Mouse (Mus musculus): ENCODE data around the gene Dnmbp.

DNA sequence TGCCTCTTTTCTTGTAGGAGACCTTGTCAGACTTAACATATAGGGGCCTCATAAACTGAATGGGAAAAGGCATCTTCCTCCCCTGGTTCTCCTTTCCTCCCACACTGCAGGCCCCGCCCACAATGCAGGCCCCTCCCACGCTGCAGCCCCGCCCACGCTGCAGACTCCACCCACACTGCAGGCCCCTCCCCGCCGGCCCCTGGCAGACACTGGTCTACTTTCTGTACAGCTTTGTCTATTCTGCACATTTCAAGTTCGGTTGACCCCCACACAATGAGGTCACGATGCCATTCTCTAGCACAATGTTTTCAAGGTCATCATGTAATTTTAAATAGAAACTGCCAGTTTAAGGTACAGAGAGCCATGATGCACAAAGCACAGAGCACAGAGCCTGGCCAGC is 15.6 kb downstream of the Dnmbp start:
- no peak for TF ChIP-seq CTCF (IDR thresholded peaks at IDR 0.05; ENCODE audit: low read depth)
- no peak for TF ChIP-seq EP300 (optimal IDR thresholded peaks at IDR 0.05)
